Mouse (Mus musculus) liver, embryonic 14.5 days (tissue): ENCODE data around the gene Tbc1d14. TPM values are rescaled to one million over a fixed set of nuclear protein-coding genes. Genes with fewer than 3 reads are reported as not detected.

Source experiments
- ATAC-seq: fragments of 200-750 bp; cut with Nextera tagmentation; 2 replicates; pipeline ENCODE4 v1.8.0; 2017; ENCODE audit warnings: moderate number of reproducible peaks, mild to moderate bottlenecking, moderate library complexity; ENCODE audit not compliant: insufficient read depth
- DNase-seq, 3 experiments: peaks; one replicate each; pipeline ENCODE4 v3.0.0-alpha.2; 2012 to 2013; ENCODE audit warnings: low read depth in 3 of 3, low spot score in 3 of 3
- H3K27ac ChIP-seq: fragments of 300-500 bp; sonication (generic); 2 replicates; pipeline ENCODE4 v1.5.1; 2014; ENCODE audit warnings: moderate library complexity, mild to moderate bottlenecking, control low read depth, inconsistent platforms
- H3K27me3 ChIP-seq: fragments of 300-500 bp; sonication (generic); 2 replicates; pipeline ENCODE4 v1.6.1; 2014; ENCODE audit warnings: mild to moderate bottlenecking, low read length, moderate library complexity; ENCODE audit not compliant: control insufficient read depth, insufficient read depth
- H3K36me3 ChIP-seq: fragments of 300-500 bp; sonication (generic); replicated peaks from 2 replicates; pipeline ENCODE4 v1.6.1; 2014; ENCODE audit warnings: low read depth; ENCODE audit not compliant: control insufficient read depth, insufficient read depth
- H3K4me1 ChIP-seq, 2 experiments: fragments of 200-500 bp in 1 of 2; fragments of 300-500 bp in 1 of 2; sonication (generic) in 1 of 2; replicated peaks; 2 replicates each; pipeline ENCODE4 v1.6.1; 2012 to 2014; ENCODE audit warnings: antibody characterized with exemption in 1 of 2, inconsistent platforms in 1 of 2, low read length in 1 of 2; ENCODE audit not compliant: control insufficient read depth in 2 of 2, insufficient read depth in 2 of 2
- H3K4me2 ChIP-seq: fragments of 300-500 bp; sonication (generic); 2 replicates; pipeline ENCODE4 v1.6.1; 2014; ENCODE audit warnings: low read depth, mild to moderate bottlenecking, control low read depth, moderate library complexity
- H3K4me3 ChIP-seq, 2 experiments: fragments of 200-500 bp in 1 of 2; fragments of 300-500 bp in 1 of 2; sonication (generic) in 1 of 2; 2 replicates each; pipeline ENCODE4 v1.5.1; 2012 to 2014; ENCODE audit warnings: low read depth in 2 of 2, low read length in 2 of 2, mild to moderate bottlenecking in 2 of 2, control low read depth in 1 of 2, inconsistent platforms in 1 of 2, moderate library complexity in 1 of 2; ENCODE audit not compliant: insufficient read depth in 1 of 2
- H3K9ac ChIP-seq: fragments of 300-500 bp; sonication (generic); replicated peaks from 2 replicates; pipeline ENCODE4 v1.6.1; 2014; ENCODE audit warnings: mild to moderate bottlenecking, control low read depth, moderate library complexity
- H3K9me3 ChIP-seq: fragments of 300-500 bp; sonication (generic); 2 replicates; pipeline ENCODE4 v1.6.1; 2016; ENCODE audit warnings: low read length, mixed read lengths; ENCODE audit not compliant: control insufficient read depth
- CTCF ChIP-seq: IDR thresholded peaks from 2 replicates; pipeline ENCODE4 v1.5.1; 2016; ENCODE audit warnings: antibody characterized with exemption, low read depth, control low read depth
- EP300 ChIP-seq: IDR thresholded peaks from 2 replicates; pipeline ENCODE4 v1.6.1; 2016; ENCODE audit warnings: antibody characterized with exemption, low read depth
- WGBS: fragments of 180-500 bp; shearing (Covaris S2); extraction: QIAGEN DNeasy Blood & Tissue Kit; methylation state at CpG from one replicate; pipeline ENCODE4 v1.1.7; 2014; ENCODE audit not compliant: insufficient replicate concordance; 5-methylcytosine and 5-hydroxymethylcytosine counted together
- polyA plus RNA-seq, 2 experiments: library from polyadenylated mRNA; depleted of rRNA in 1 of 2; stranded (reverse) in 1 of 2; unstranded in 1 of 2; fragments of >200 nt; fragmentation: Nextera tagmentation in 1 of 2; extraction: Ambion mirVana in 1 of 2; gene quantifications; 2 replicates each; pipeline versions ENCODE4 v1.2.1 to v1.2.3; 2012 to 2014

Tbc1d14 gene
- polyA plus RNA-seq, 2 experiments = 6.8 to 8.2 TPM

DNA sequence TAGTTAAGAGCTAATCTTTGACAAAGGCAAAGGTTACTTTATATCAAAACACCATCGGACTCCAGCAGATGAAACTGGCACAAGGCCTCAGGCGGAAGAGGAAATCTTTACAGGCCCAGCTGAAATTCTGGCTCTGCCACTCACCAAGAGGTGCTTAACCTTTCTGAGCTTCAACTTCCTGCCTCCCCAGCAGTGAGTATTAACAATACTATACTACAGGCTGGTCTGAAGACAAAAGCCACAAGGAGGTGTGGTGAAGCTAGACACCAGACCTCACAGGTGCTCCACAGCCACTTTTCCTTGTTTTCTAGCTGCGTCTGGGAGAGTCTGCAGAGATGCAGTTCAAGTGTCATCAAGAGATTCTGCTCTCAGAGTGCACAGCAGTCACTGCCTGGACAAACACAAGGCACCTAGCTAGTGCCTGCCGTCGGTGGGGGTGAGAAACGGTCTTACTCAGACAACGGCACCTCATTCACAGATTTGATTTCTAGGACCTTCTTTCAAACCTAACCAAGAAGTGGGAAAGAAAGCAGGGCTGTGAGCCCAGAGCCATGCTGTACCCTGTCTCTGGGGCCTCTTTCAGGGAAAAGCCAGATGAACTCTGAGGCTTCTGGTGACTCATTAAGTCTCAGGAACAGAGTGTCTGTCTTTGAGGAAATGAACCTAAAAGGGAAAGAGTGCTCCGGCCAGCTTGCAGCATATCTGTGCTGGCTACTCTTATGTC, 18.8 kb downstream of the Tbc1d14 start:
- H3K4me1 ChIP-seq = peaks cover 22 to 40% of the 10 kb centered on the region in 2 experiments
- DNase-seq (no peak), ATAC-seq (no peak)
- TF ChIP-seq CTCF (no peak), EP300 (no peak)
- H3K9me3 ChIP-seq = no peaks in the 10 kb centered on the region
- H3K27me3 ChIP-seq = no peaks in the 10 kb centered on the region
- H3K27ac ChIP-seq = peak overlapping the region; percentile 7; the same call in 1 of the 2 replicates
- 43% methylated on average over 8 of the region's 8 CpGs for WGBS
- H3K36me3 ChIP-seq = peaks cover 3% of the 10 kb centered on the region; the same call in 1 of the 2 replicates
- no peak overlapping the region for H3K4me2 ChIP-seq
- no peak overlapping the region for H3K4me3 ChIP-seq
- H3K9ac ChIP-seq = no peak overlapping the region

- Histone ChIP-seq H3K4me2 (peak overlapping the region; percentile 42), H3K4me3 (no peak overlapping the region), H3K9ac (peak overlapping the region; percentile 31), H3K4me1 (peaks cover 22 to 36% of the 10 kb centered on the region in 2 experiments), H3K36me3 (peaks cover 3% of the 10 kb centered on the region; the same call in 1 of the 2 replicates), H3K27me3 (no peaks in the 10 kb centered on the region), H3K9me3 (no peaks in the 10 kb centered on the region), H3K27ac (peak overlapping the region; percentile 19)
- TF ChIP-seq EP300 (peak; percentile 84), CTCF (no peak)
- WGBS = 12% methylated on average over 3 of the region's 3 CpGs
- peak; percentile 84 for ATAC-seq
- DNase-seq = peak; percentile 66 to 69 (median 66)
Observed at GRCm38 (mm10) chr5:36573354-36573753, 19.7 kb downstream of the Tbc1d14 start.

- Histone ChIP-seq H3K9ac (no peak overlapping the region), H3K27me3 (no peaks in the 10 kb centered on the region), H3K9me3 (no peaks in the 10 kb centered on the region), H3K4me2 (no peak overlapping the region), H3K27ac (no peak overlapping the region), H3K36me3 (peaks cover 3% of the 10 kb centered on the region; the same call in 1 of the 2 replicates), H3K4me3 (no peak overlapping the region), H3K4me1 (peaks cover 22 to 39% of the 10 kb centered on the region in 2 experiments)
- 87% methylated on average over 16 of the region's 16 CpGs for WGBS
- ATAC-seq (no peak), DNase-seq (no peak)
- TF ChIP-seq CTCF = no peak
- no peak for TF ChIP-seq EP300
Observed at GRCm38 (mm10) chr5:36571371-36571770, 21.7 kb downstream of the Tbc1d14 start.

- DNase-seq (no peak), ATAC-seq (no peak)
- 77% methylated on average over 4 of the region's 4 CpGs for WGBS
- Histone ChIP-seq H3K27ac (no peak overlapping the region), H3K36me3 (peaks cover 3% of the 10 kb centered on the region; the same call in 1 of the 2 replicates), H3K4me1 (peaks cover 22 to 36% of the 10 kb centered on the region in 2 experiments), H3K9me3 (no peaks in the 10 kb centered on the region), H3K9ac (no peak overlapping the region), H3K4me2 (no peak overlapping the region), H3K27me3 (no peaks in the 10 kb centered on the region), H3K4me3 (no peak overlapping the region)
- TF ChIP-seq CTCF (no peak), EP300 (no peak)
Observed at GRCm38 (mm10) chr5:36570546-36571245, 22.4 kb downstream of the Tbc1d14 start.

DNA sequence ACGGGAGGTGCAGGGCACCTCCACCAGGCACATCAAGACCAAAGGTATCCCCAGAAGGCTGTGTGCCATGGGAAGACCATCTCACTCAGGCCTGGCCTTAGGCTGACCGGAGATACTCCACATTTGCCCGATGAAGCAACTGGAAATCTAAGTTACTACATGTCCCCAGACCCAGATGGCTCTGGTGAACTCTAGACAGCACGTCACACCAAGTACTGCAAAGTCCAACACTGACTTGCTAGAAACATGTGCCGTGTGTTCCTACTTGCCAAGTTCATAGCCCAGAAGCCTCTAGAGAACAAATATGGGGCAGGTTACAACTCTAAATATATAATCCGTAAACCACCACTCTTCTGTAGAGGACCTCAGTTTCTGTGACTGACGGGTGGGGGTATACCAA, 23.0 kb downstream of the Tbc1d14 start:
- DNase-seq (no peak), ATAC-seq (no peak)
- peaks cover 22 to 34% of the 10 kb centered on the region in 2 experiments for H3K4me1 ChIP-seq
- no peaks in the 10 kb centered on the region for H3K27me3 ChIP-seq
- no peak overlapping the region for H3K4me3 ChIP-seq
- no peak overlapping the region for H3K9ac ChIP-seq
- no peak overlapping the region for H3K4me2 ChIP-seq
- WGBS = 82% methylated on average over 7 of the region's 7 CpGs
- peaks cover 3% of the 10 kb centered on the region; the same call in 1 of the 2 replicates for H3K36me3 ChIP-seq
- TF ChIP-seq CTCF (no peak), EP300 (no peak)
- H3K27ac ChIP-seq = no peak overlapping the region
- no peaks in the 10 kb centered on the region for H3K9me3 ChIP-seq
